Mouse (Mus musculus): ENCODE data around the gene Lancl1. TPM values are rescaled to one million over a fixed set of nuclear protein-coding genes. Genes with fewer than 3 reads are reported as not detected.

The Lancl1 gene
- 100 to 1,000 TPM; 196 to 219 (median 217) TPM for total RNA-seq (2022)

- peak; percentile 80 to 92 for DNase-seq (ENCODE audit: low spot score in 2 of 2)
These were observed at the start of gene Lancl1 for GRCm38 (mm10) chr1:67038246-67038987. TSS of gene Lancl1 (minus strand) at chr1:67038872.

GRCm38 (mm10) chr1:67079146-67079545, 40.5 kb upstream of the Lancl1 start:
- no peak for DNase-seq (ENCODE audit: low spot score in 2 of 2)

DNA sequence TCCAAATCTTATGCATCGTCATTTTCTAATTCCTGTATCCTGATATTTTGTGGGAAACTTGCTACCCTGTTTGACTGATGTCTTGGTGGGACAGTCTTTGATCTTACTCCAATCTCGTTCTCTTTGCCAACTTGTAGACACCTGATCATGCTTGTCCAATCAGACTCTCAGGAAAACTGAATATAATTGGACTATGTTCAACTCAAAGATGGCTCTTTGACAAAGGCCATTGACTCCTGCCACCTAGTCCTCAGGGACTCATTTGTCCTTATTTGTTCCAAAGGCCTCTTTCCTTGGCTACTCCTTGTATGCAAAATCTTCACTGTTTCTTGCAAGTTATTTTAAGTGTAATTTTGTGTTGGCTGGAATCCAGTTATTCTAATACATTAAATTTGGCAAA, 40.0 kb upstream of the Lancl1 start:
- DNase-seq (ENCODE audit: low spot score in 2 of 2): no peak

DNA sequence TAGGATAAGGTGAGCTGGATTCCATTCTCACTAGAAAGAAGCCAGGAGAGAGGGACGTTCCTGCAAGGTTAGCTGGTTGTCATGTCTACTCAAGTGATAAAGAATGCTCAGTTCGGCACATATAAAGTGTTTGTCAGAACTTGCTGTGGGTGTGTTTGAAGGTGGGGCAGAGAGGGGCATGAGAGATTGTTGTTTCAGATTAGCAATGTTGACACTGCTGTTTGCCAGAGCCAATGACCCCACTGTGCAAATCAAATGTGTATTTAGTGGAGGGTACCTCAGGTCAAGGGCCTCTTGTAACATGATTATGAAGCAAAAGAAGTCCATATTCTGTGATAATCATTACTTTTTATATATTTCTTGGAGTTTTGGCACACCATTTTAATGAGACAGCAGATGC, 39.1 kb upstream of the Lancl1 start:
- DNase-seq (ENCODE audit: low spot score in 2 of 2): no peak

GRCm38 (mm10) chr1:67067561-67067960, 28.9 kb upstream of the Lancl1 start:
- DNase-seq (ENCODE audit: low spot score in 2 of 2): no peak

DNA sequence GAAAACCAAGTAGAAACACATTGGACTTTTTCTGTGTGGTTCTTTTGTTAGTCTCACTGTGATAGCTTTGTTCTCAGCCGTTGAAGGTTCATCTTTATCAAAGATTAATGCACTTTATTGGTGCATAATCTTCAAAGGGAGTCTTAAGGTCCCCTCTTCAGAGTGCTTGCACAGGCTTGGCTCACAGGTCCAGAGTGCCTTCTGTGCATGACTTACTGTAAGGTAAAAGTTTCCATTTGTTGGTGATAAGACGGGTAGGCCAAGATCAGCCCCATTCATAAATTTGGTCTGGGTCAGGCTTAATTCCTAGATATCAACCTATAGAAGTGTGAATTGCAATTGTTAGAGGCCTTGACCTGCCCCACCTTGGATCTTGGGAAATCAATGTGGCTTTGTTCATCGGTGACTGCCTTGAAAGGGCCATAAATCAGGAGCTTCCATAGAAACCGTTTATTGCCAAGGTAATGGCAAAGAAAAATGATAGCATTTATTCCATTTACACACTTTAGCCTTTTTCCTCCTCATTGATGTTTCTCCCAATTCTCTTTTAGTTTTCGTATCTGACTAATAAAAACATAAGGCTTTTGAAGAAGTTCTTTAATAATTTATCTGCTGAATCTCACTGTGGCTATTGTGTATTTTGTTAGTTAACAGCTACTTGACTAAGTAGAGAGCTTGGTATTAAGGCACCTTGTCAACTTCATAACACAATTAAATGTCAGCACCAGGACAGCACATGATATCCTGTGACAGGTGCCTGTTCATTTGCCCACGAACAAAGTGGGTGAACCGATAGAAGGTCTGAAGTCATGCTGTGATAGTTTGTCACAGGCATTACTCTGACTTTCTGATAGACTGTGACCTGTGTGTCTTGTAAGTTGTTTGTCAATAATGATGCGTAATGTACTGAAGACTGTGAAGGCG, 26.9 kb upstream of the Lancl1 start:
- DNase-seq (ENCODE audit: low spot score in 2 of 2): no peak

- peak; percentile 34 to 54 for DNase-seq (ENCODE audit: low spot score in 2 of 2)
These were observed 22.9 kb upstream of the Lancl1 start for GRCm38 (mm10) chr1:67061456-67062085.

GRCm38 (mm10) chr1:67055816-67056215, 17.1 kb upstream of the Lancl1 start:
- DNase-seq (ENCODE audit: low spot score in 2 of 2): no peak

DNA sequence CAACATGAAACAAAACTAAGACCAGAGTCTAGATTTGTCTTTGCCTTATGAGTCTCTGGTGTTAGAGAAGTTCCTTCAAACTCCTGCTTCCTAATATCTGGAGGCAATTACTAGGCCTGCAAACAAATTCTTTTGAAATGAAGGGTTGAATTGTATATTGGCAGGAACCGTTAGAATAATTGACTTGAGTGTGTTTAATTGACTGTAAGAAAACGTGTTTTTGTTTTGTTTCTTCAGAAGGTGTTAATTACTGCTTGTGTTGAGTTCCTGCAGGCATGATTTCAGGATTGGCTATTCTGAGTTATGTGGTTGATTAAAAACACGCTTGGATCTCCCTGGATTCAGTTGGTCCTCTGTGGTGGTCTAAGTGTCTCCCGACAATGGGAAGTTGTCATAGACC, 14.0 kb upstream of the Lancl1 start:
- no peak for DNase-seq (ENCODE audit: low spot score in 2 of 2)

- DNase-seq (ENCODE audit: low spot score in 2 of 2): no peak
These were observed 10.9 kb upstream of the Lancl1 start for GRCm38 (mm10) chr1:67049600-67049999.

- DNase-seq (ENCODE audit: low spot score in 2 of 2): no peak
These were observed 10.0 kb upstream of the Lancl1 start for GRCm38 (mm10) chr1:67048696-67049095.

- no peak for DNase-seq (ENCODE audit: low spot score in 2 of 2)
These were observed 6.4 kb upstream of the Lancl1 start for GRCm38 (mm10) chr1:67045100-67045499.

GRCm38 (mm10) chr1:67042583-67042982, 3.9 kb upstream of the Lancl1 start:
- DNase-seq (ENCODE audit: low spot score in 2 of 2): no peak

DNA sequence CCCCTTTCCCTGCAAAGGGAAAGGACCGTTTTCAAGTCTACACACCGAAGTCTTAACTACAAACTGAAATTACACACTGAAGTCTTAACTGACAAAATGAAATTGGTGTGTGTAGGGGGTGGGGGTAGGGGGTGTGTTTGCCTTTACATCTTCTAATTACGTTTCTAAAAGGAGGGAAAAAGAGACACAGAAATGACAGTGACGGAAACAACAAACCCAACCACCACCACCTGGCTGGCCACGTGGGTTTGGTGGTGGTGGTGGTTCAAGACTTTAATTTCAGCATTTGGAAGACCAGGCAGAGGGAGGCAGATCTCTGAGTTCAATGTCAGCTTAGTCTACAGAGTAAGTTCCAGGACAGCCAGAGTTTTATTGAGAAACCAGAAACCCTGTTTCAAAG, 411 bp upstream of the Lancl1 start:
- DNase-seq (ENCODE audit: low spot score in 2 of 2): no peak

DNA sequence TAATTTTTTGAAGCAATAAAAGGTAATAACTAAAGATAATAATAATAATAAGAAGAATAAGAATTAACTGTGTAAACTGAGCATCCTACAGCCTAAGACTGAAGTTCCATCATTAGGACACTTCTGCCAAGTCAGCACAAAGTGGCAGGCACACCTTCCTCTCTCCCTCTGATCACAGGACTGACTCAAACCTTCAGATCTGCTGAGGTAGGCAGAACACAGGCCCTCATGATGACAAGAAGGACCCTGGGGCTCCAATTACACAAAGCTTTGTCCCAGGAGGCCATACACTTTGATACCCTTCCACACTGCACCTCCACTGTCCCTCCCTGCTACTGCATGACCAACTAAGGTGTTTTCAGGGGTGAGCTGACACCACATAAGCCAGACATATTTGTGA, 1.5 kb downstream of the Lancl1 start:
- no peak for DNase-seq (ENCODE audit: low spot score in 2 of 2)

GRCm38 (mm10) chr1:67033278-67033677, 5.4 kb downstream of the Lancl1 start:
- DNase-seq (ENCODE audit: low spot score in 2 of 2): no peak

GRCm38 (mm10) chr1:67026927-67027511, 11.7 kb downstream of the Lancl1 start:
- DNase-seq (ENCODE audit: low spot score in 2 of 2): no peak

GRCm38 (mm10) chr1:67026142-67026541, 12.5 kb downstream of the Lancl1 start:
- DNase-seq (ENCODE audit: low spot score in 2 of 2): no peak

GRCm38 (mm10) chr1:67022767-67023166, 15.9 kb downstream of the Lancl1 start:
- no peak for DNase-seq (ENCODE audit: low spot score in 2 of 2)

DNA sequence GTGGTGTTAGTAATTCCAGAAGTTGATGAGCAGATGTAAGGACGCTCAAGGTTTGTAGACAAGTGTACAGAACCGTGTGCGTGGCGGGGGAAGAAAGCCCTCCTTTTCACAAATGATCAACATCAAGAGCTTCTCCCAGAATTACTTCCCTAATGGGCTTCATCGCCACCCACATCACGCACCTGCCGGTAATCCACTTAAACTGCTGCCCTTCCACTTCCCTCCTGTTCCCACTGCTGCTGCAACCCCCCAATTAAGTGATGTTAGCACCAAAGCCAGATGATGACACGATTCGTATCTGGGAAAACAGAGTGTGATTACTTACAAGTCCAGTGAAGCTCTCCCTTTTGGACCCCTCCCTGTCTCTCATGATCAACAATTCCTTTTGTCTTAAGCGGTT, 16.6 kb downstream of the Lancl1 start:
- DNase-seq (ENCODE audit: low spot score in 2 of 2): no peak

GRCm38 (mm10) chr1:67020637-67021161, 18.0 kb downstream of the Lancl1 start:
- DNase-seq (ENCODE audit: low spot score in 2 of 2): no peak

Measured in left cerebral cortex, adult 8-10 months (tissue).